Mouse (Mus musculus) liver, embryonic 11.5 days (tissue): ENCODE measurements around the gene Alyref. TPM values are rescaled to one million over a fixed set of nuclear protein-coding genes. Genes with fewer than 3 reads are reported as not detected.
A peak's percentile ranks its signal among the peaks of the same experiment; 100 is the strongest.

Experiments used
- ATAC-seq: fragments of 200-750 bp; cut with Nextera tagmentation; replicated peaks from 2 replicates; pipeline ENCODE4 v1.8.0; 2017; ENCODE audit warnings: moderate number of reproducible peaks, mild to moderate bottlenecking, moderate TSS enrichment, moderate library complexity; ENCODE audit not compliant: low FRiP score
- DNase-seq: peaks from one replicate; pipeline ENCODE4 v3.0.0-alpha.2; 2017; ENCODE audit warnings: low spot score
- H3K27ac ChIP-seq: fragments of 300-500 bp; sonication (generic); 2 replicates; pipeline ENCODE4 v1.5.1; 2014; ENCODE audit warnings: mild to moderate bottlenecking, low read depth, low read length, control low read depth
- H3K27me3 ChIP-seq: fragments of 300-500 bp; sonication (generic); replicated peaks from 2 replicates; pipeline ENCODE4 v1.6.1; 2014; ENCODE audit warnings: low read length, mixed read lengths; ENCODE audit not compliant: control insufficient read depth, insufficient read depth
- H3K36me3 ChIP-seq: fragments of 300-500 bp; sonication (generic); 2 replicates; pipeline ENCODE4 v1.6.1; 2014; ENCODE audit warnings: mild to moderate bottlenecking, low read length, moderate library complexity, mixed read lengths; ENCODE audit not compliant: control insufficient read depth, insufficient read depth
- H3K4me1 ChIP-seq: fragments of 300-500 bp; sonication (generic); replicated peaks from 2 replicates; pipeline ENCODE4 v1.6.1; 2014; ENCODE audit warnings: low read length, mixed read lengths; ENCODE audit not compliant: control insufficient read depth, insufficient read depth
- H3K4me2 ChIP-seq: fragments of 300-500 bp; sonication (generic); 2 replicates; pipeline ENCODE4 v1.6.1; 2014; ENCODE audit warnings: mild to moderate bottlenecking, control low read depth, moderate library complexity
- H3K4me3 ChIP-seq: fragments of 300-500 bp; sonication (generic); 2 replicates; pipeline ENCODE4 v1.5.1; 2014; ENCODE audit warnings: low read depth, low read length, control low read depth
- H3K9ac ChIP-seq: fragments of 300-500 bp; sonication (generic); 2 replicates; pipeline ENCODE4 v1.6.1; 2014; ENCODE audit warnings: low read depth, low read length, control low read depth
- H3K9me3 ChIP-seq: fragments of 300-500 bp; sonication (generic); 2 replicates; pipeline ENCODE4 v1.6.1; 2016; ENCODE audit warnings: low read length, inconsistent platforms, mixed read lengths; ENCODE audit not compliant: control insufficient read depth
- WGBS: fragments of 180-500 bp; shearing (Covaris S2); extraction: QIAGEN DNeasy Blood & Tissue Kit; methylation state at CpG from one replicate; pipeline ENCODE4 v1.1.7; 2014; 5-methylcytosine and 5-hydroxymethylcytosine counted together
- polyA plus RNA-seq: library from polyadenylated mRNA; unstranded; fragments of >200 nt; fragmentation: Nextera tagmentation; extraction: Ambion mirVana; gene quantifications from 2 replicates; pipeline ENCODE4 v1.2.1, GENCODE M21; 2014

The Alyref gene
- polyA plus RNA-seq, 1 experiment from 2014 or later: 601 TPM

DNA sequence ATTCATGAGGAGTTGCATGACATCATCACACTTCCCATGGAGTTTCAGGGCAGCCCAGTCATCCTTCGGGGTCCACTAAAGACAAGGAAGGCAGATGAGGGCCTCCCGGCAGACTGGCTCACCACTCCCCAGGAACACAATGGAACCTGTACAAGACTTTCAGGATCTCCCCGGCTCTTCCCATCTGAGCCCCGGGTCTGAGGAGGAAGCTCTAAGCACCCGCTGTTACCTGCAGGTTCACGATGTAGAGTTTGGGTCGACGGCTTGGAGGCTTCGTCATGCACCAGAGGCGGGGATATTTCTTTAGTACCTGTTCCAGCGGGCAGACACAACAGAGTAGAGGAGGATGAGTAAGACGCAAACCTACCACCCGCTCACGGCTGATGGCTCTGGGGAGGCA, 22.0 kb upstream of the Alyref start:
- no peaks in the 10 kb centered on the region for H3K27me3 ChIP-seq
- 93% methylated on average over 14 of the region's 14 CpGs for WGBS
- no peak overlapping the region for H3K27ac ChIP-seq
- peaks cover 41% of the 10 kb centered on the region for H3K36me3 ChIP-seq
- no peak overlapping the region for H3K4me3 ChIP-seq
- DNase-seq (no peak), ATAC-seq (no peak)
- H3K4me2 ChIP-seq: no peak overlapping the region
- no peak overlapping the region for H3K9ac ChIP-seq
- H3K4me1 ChIP-seq: peaks cover 35% of the 10 kb centered on the region
- no peaks in the 10 kb centered on the region for H3K9me3 ChIP-seq

DNA sequence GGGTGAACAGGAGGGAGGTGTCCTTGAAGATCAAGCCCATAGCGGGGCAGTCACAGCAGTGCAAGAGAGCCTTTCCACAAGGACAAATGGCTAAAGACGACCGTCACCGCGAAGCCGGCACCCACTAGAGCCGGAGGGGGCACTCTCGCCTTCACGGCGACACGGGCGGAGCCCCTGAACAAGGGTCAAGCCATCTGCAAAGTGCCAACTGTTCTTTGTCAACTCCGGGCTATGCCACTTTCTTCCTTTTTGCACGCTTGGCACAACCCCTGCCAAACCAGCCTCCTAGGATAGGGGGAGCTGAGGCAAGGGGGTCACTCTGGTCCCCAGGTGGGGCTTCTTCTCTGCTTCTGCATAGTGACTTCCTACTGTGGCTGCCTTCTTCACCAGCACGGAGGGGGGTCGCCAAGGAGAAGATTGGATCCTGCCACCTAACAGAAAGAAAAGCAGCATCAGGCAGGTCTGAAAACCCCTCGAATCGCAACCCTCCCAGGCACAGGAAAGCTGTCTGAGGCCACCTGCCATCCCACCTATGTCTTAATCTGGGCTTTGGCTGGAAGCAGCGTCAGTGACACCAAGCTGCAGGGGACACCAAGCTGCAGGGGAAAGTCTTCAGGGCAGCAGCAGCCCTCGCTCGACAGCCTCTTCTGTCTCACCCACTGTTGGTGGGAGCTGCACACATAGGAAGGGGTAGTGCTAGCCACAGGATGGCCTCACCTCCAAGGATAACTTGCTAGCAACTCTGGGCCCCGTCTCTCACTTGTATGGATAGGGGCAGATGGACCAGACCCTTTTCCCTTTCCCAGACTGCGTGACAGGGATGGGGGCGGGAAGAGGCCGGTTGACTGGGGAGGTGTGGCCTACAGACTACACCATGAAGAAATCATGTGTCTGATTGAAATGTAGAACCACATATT, 20.7 kb upstream of the Alyref start:
- H3K36me3 ChIP-seq: peaks cover 44% of the 10 kb centered on the region
- no peak overlapping the region for H3K9ac ChIP-seq
- peak overlapping the region; percentile 2; the same call in 1 of the 2 replicates for H3K4me3 ChIP-seq
- H3K27ac ChIP-seq: peak overlapping the region; percentile 82
- no peak for ATAC-seq
- DNase-seq: no peak
- H3K4me2 ChIP-seq: peak overlapping the region; percentile 88
- peaks cover 29% of the 10 kb centered on the region for H3K4me1 ChIP-seq
- H3K27me3 ChIP-seq: no peaks in the 10 kb centered on the region
- 91% methylated on average over 25 of the region's 25 CpGs for WGBS
- H3K9me3 ChIP-seq: no peaks in the 10 kb centered on the region

DNA sequence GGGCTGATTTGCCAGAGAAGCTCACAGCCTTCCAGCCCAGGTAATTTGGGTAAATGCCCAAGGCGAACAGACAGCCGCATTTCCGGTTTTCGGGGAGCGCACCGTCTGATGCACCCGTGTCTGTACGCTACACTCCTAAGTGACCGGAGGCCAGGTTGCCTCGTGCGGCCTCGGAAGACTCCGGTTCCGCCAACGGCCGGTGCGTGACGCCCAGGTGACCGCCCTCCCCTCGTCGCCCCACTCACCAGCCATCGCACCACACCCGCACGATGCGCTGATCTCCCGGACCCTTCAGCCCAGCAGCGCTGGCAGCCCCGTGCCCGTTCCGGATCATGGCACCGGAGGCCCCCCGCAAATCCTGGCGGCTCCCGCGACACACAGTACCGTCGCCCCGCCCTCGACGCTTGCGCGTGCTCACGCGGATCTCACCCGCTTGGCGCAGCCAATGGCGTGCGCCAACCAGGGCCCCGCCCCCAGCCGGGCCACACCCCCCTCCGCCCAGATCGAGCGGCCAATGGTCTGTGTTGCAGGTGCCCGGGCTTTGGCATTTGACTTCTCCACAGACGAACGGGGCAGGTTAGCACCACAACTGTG, 19.5 kb upstream of the Alyref start, which contains the start of gene Pcyt2:
Pcyt2 (minus strand) TSS at position 418 of the 594 bp plus-strand sequence.
- Histone ChIP-seq H3K4me1 (peaks cover 23% of the 10 kb centered on the region), H3K27me3 (no peaks in the 10 kb centered on the region), H3K9ac (peak within 1 kb of the TSS; percentile 86), H3K36me3 (peaks cover 45% of the 10 kb centered on the region), H3K9me3 (no peaks in the 10 kb centered on the region), H3K4me3 (peak within 1 kb of the TSS; percentile 74), H3K4me2 (peak within 1 kb of the TSS; percentile 88), H3K27ac (peak within 1 kb of the TSS; percentile 82)
- DNase-seq (peak; percentile 93), ATAC-seq (peak; percentile 95)
- WGBS: under 1% methylated on average over 56 of the region's 56 CpGs

DNA sequence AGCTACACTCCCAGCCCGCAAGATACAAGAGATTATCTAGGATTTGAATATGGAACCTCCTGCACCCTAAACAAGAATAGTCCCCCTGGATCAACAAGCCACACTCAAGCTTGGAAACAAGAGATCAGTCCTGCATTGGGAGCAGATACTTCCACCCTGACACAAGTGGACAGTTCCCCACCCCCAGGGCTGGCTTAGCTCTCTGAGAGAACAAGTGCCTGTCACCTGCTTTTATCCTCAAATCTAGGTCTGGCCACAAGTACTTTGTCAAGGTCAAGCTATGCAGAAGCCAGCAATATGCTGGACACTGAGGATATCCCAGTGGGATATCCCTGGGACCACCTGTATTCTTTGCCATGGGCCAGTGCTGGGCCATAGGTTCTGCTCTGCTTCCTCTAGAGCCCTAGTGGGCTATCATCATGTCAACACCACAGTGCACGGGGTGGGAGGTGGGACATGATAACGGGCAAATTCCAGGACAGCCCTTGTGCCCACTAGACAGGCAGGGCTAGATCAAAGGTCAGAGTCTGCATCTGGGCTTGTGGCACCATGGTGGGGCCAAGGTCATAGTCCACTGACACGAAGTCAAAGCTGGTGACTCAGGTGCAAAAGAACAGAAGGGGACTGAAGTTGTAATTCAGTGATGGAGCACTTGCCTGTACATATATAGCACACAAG, 18.6 kb upstream of the Alyref start:
- Histone ChIP-seq H3K9me3 (no peaks in the 10 kb centered on the region), H3K4me3 (peak overlapping the region; percentile 74), H3K4me1 (peaks cover 23% of the 10 kb centered on the region), H3K27ac (peak overlapping the region; percentile 82), H3K4me2 (peak overlapping the region; percentile 88), H3K27me3 (no peaks in the 10 kb centered on the region), H3K9ac (peak overlapping the region; percentile 86), H3K36me3 (peaks cover 50% of the 10 kb centered on the region)
- ATAC-seq: peak; percentile 9; the same call in 1 of the 2 replicates
- DNase-seq: no peak
- 35% methylated on average over 4 of the region's 4 CpGs for whole genome bisulfite sequencing

DNA sequence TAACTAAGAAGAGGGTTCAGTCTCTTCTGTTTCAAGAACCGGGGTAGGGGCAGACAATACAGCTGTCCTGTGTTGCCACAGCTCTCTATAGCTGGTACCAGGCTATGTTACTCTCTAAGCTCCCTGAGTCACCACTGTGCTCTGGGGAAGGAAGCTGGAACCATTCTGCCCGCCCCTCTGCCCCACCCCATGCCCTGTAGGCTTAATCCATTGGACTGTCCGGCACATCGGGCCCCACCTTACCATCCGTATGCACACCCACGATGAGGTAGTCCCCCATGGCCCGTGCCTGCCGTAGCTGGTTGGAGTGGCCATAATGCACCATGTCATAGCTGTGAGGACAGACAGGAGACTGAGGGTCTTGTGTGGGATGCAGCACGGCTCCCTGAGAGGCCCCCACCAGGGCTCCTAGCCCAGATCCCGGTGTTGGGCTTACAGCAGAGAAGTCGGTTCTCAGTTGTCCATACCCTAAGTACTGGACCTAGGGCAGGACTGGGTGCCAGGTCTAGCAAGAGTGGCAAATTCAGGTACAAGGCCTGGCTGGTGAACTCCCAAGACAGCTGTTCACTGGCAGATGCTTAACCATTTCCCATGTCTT, 17.5 kb upstream of the Alyref start:
- ATAC-seq (no peak), DNase-seq (no peak)
- Histone ChIP-seq H3K36me3 (peaks cover 53% of the 10 kb centered on the region), H3K9me3 (no peaks in the 10 kb centered on the region), H3K9ac (no peak overlapping the region; the same call in 1 of the 2 replicates), H3K4me2 (peak overlapping the region; percentile 88), H3K4me3 (0 out of 2 replicates have a peak overlapping the region, but pooled peaks have one; percentile 4), H3K4me1 (peaks cover 23% of the 10 kb centered on the region), H3K27me3 (no peaks in the 10 kb centered on the region), H3K27ac (no peak overlapping the region)
- WGBS: 91% methylated on average over 11 of the region's 11 CpGs

DNA sequence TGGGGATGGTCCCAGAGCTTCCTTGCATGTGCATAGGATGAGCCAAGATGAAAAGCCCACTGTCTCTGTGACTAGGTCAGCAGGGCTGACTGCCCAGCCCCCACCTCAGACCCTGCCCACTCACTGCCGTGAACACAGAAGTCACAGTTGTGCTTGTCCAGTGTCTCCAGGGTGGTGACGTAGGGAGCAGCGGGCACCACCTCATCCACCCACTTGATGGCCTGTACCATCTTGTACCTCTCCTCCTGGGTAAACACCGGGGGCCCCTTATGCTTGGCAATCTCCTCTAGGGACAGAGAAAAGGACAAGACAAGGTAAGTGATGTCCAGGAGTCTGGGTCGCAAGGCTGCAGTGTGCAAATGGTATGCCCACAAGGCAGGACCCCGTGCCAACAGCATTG, 17.0 kb upstream of the Alyref start:
- Histone ChIP-seq H3K36me3 (peaks cover 51% of the 10 kb centered on the region), H3K9me3 (no peaks in the 10 kb centered on the region), H3K4me2 (no peak overlapping the region), H3K9ac (no peak overlapping the region), H3K4me3 (no peak overlapping the region), H3K27me3 (no peaks in the 10 kb centered on the region), H3K4me1 (peaks cover 23% of the 10 kb centered on the region), H3K27ac (no peak overlapping the region)
- WGBS: 89% methylated on average over 6 of the region's 6 CpGs
- ATAC-seq (no peak), DNase-seq (no peak)

DNA sequence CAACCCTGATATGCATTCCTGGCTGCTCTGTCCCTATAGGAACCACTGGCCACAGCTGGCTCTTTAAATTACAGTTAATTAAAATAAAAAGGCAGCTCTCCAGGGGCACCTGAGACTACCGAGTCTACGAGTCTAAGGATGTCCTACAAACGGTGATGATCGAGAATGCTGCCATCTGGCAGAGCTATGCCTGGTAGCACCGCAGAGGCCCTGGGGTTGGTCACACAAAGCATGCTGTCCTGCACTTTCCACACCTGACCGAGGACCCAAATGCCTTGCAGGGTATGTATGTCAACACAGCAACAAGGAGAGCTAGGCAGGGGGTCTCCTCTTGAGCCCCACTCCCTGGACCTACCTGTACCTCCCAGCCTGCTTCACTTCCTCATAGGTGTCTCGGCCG, 15.8 kb upstream of the Alyref start:
- H3K36me3 ChIP-seq: peaks cover 44% of the 10 kb centered on the region
- DNase-seq (no peak), ATAC-seq (no peak)
- no peak overlapping the region for H3K4me2 ChIP-seq
- no peaks in the 10 kb centered on the region for H3K27me3 ChIP-seq
- H3K9me3 ChIP-seq: no peaks in the 10 kb centered on the region
- no peak overlapping the region for H3K4me3 ChIP-seq
- H3K9ac ChIP-seq: no peak overlapping the region
- H3K27ac ChIP-seq: no peak overlapping the region
- 86% methylated on average over 8 of the region's 8 CpGs for WGBS
- H3K4me1 ChIP-seq: peaks cover 31% of the 10 kb centered on the region

DNA sequence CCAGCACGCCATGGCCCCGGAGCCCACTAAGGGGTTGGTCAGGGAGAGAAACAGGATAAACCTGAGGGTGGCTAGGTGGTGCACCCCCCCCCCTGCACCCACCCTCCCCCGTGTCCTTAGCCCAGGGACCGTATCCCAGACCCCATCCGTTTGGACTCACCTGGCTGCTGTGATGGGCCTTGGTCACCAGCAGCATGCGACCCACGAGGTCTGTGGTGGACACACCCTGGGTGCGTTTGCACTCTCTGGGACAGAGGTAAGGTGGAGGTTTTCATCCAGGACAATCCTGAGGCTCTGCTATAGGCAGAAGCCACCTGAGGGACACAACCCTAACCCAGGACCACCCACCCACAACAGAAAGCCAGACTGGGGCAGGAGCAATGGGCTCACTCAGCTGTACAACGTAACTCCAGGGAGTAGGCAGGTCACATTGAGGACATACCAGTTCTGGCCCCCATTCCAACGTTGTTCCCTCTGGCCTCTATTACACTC, 15.4 kb upstream of the Alyref start:
- no peak overlapping the region for H3K27ac ChIP-seq
- peaks cover 2% of the 10 kb centered on the region; the same call in 1 of the 2 replicates for H3K27me3 ChIP-seq
- H3K36me3 ChIP-seq: peaks cover 39% of the 10 kb centered on the region
- no peak overlapping the region for H3K9ac ChIP-seq
- ATAC-seq: no peak
- peaks cover 33% of the 10 kb centered on the region for H3K4me1 ChIP-seq
- 83% methylated on average over 10 of the region's 10 CpGs for WGBS
- no peak overlapping the region for H3K4me3 ChIP-seq
- no peak for DNase-seq
- H3K9me3 ChIP-seq: no peaks in the 10 kb centered on the region
- H3K4me2 ChIP-seq: no peak overlapping the region
